Mouse (Mus musculus): Measurements from ENCODE around the gene Bloc1s1. TPM values are rescaled to one million over a fixed set of nuclear protein-coding genes. Genes with fewer than 3 reads are reported as not detected.

The Bloc1s1 gene
- total RNA-seq, 2 experiments from 2014 or later = 96.9 to 98.1 TPM

DNA sequence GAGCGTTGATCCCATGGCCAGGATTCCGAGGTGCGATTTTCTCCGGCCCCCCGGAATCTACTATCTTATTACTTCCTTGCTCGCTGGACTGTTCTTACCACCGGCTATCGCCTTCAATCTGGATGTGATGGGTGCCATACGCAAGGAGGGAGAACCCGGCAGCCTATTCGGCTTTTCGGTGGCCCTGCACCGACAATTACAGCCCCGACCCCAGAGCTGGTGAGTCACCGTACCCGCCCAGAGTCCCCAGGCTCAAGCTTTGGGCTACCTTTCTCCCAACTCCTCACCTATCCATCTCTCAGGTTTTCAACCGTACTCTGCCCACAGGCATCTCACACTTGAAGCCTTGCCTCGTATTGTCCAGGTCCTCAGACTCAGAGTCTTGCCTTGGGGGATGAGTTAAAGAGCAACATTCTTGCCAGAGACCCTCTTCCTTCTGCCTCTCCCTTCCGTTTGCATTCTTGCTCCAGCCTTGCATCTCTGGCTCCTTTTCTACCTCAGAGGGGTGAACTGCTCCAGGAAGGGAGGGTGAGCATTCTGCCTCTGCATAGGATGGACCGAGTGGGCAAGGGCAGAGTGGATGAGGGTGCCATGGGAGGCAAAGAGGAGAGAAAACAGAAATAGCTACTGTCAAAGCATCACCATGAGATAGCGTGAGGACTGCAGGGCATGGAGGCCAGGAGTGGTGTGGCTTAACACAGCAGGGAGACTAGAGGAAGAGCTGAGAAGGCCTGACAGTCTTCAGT is 10.3 kb upstream of the Bloc1s1 start:
- DNase-seq (ENCODE audit: low spot score in 2 of 2) = no peak

DNA sequence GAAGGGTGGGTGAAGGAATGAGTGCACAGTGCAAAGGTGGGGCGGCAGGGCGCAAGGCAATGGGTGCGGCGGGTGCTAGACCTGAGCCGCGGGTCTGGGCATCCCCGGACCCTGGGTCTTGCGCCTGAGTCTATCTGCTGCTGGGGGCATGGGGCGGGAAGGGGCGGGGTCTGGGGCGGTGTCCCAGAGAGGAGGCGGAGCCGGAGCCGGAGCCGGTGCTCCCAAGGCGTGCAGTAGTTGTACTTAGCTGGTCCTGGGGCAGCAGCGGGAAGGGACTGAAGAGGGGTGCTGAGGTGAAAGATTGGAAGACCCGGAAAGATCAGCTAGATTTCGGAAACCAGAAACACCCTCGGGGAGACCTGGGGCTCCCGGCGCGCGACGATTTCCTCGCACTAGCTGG is 9.7 kb upstream of the Bloc1s1 start, which contains the start of gene Itga7:
Gene Itga7 (plus strand): TSS at position 245 of the 400 bp plus-strand sequence.
- DNase-seq (ENCODE audit: low spot score in 2 of 2) = no peak

DNA sequence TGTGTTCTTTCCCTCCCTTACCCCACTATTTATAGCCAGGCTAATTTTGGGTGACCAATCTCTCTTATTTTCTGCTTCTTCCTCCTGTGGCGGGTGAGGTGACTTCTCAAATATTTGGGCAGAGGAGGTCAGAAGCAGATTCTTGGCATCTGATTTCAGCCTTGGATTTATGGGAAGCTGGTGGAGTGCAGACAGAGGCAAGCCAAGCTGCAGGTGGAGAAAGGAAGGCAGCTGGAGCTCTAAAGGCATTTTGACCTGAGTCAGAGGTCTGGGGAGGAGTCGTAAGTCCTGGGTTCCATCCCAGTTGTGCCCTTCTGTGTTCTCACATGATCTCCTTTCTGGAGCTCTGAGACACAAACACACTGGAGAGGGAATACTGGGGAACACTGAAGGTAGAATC is 7.6 kb upstream of the Bloc1s1 start:
- DNase-seq (ENCODE audit: low spot score in 2 of 2) = no peak

DNA sequence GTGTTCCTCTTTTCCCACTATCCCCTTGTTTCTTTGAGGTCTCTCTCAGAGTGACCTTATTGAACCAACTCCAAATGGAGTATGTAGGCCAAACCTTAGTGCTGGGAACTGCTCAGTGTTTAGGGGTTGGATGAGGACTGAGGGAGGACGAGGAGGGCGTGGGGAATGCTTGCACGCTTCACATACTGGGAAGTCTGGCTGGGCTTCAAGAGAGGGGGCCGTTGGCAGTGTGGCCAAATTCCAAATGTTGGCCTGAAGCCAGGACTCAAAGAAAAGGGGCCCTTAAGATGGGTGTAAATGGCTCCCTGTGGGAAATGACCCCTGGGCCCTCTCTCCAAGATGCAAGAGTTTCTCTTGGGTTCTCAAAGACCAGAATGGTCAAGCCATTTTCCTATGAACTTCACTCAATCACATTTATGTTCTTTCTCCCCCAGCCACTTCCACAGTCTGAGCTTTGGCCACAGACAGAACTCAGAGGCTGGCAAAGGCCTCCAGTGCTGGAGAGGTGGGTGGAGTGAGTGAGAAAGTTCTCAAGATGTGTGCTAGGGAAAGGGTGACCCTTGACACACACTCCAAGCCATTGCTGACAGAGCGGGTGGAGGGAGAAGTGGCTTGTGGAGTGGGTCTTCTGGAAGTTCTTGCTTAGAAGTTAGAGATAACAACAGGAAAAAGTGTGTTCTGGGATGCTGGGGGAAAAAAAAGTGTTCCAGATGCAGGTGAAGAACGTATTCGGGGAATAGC is 6.0 kb upstream of the Bloc1s1 start:
- no peak for DNase-seq (ENCODE audit: low spot score in 2 of 2)

DNA sequence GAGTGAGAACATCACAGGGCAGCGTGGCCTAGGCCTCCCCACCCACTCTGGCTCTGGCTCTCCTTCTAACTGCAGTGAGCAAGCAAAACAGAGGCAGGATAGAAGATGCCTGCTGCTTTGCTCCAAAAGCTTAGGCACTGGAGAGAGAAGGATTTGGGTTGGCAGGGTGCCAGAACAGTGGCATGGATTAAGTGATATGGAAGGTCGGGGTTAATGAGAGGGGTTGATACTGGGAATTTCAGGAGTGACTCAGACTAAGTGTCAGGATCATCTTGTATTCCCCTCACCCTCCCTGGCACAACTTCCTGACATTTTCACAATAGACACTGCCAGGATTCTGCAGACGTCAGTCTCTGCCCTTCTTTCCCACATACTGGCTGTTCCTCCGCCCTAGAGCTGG is 4.5 kb upstream of the Bloc1s1 start:
- no peak for DNase-seq (ENCODE audit: low spot score in 2 of 2)

DNA sequence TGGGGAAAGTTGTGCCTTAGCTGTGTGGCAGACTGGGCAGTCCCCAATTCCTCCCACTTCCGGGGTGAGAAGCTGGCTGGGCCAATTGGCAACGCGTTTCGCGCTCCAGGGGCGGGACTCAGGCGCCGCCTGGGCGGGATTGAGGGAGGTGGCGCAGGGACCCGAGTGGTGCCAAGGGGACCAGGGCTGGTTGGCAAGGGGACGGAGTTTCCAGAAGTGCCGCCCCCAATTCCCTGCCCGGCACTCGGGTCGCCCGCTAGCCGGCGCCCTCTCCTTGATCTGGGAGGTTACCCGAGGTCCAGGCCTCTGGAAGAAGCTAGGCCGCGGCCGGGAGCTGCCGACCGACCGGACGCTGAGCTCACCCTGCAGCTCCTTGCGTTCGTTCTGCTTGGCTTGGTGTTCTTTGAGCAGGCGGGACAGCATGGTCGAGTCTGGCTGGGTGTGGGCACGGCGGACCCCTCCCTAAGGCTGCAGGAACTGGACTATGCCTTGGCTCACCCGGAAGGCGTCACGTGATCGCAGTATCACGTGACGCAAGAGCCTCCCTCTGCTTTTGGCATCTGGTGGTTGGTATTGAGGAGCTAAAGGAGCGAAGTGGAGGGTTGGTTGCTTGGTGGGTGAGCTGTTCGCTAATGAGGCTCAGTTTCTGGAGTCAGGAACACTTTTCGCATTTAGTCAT is 683 bp downstream of the Bloc1s1 start:
- DNase-seq (ENCODE audit: low spot score in 2 of 2) = peak; percentile 94 to 96

DNA sequence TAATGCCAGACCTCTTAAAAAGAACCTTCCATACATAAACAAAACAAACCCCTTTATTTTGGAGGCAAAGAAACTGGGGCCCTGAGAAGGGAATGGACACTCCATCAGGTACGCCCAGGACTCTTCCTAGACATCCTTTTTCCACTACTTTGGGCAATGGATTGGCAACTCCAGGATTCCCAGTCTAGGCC is 1.1 kb downstream of the Bloc1s1 start, which contains the start of gene Rdh5:
Gene Rdh5 (minus strand): TSS at position 67 of the 191 bp plus-strand sequence.
- DNase-seq (ENCODE audit: low spot score in 2 of 2) = no peak

DNA sequence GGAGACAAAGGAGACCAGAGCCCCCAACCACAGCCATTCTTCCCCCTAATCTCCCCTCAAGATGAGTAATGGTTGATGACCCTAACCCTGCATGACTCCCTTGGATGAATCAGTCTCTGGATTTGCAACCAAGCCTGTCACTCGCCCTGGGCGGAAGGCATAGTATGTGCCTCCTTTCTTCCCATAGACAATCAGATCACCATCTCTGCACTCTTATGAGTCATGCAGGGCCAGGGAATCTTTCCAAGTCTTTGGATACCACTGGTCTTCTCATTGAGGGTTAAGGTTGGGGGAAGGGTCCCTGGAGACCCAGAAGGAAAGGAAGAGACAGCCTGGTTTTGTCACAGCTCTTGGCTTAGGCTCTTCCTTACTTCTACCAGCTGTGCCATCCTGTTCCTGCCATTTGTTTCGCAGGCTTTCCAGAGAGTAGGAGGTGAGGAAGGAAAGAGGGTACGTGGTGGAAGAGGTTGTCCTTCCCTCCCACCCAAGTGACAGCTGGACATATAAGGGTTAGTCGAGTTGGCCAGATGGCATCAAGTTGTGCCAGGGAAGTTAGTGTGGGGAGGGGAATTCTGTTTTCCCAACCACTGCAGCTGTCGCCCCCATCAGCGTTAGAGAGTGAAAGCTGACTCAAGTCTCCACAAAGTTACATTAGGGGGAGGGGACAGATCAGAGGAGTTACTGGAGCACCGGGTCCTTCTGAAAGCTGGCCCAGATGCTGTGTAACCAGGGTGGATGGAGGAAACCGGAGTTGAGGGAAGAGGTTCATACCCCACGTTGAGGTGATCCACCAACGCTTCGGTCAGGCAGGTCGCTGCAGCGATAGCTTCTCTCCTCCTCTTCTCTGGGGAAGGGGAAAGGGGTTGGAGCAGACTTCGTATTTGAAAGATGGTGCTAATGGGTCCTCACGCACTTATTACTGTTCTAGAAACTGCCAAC is 1.7 kb downstream of the Bloc1s1 start:
- DNase-seq (ENCODE audit: low spot score in 2 of 2) = no peak

DNA sequence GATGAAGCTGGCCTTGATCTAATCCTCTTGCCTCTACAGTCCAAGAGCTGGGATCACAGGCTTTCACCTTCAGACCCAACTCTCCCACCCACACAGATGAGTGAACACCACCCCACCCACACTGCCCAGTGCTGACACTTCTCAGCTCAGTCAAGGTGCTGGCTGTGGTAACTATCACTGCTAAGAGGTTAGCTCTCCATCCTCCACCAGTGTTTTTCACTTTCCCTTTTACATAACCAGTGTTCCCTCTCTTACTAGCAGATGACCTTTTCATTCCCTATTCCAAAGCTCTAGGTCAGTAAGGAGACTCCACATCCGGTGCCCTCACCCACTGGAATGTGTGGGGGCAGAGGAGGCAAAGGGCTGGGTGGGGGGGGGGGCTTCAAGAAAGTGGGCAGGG is 2.6 kb downstream of the Bloc1s1 start:
- no peak for DNase-seq (ENCODE audit: low spot score in 2 of 2)

DNA sequence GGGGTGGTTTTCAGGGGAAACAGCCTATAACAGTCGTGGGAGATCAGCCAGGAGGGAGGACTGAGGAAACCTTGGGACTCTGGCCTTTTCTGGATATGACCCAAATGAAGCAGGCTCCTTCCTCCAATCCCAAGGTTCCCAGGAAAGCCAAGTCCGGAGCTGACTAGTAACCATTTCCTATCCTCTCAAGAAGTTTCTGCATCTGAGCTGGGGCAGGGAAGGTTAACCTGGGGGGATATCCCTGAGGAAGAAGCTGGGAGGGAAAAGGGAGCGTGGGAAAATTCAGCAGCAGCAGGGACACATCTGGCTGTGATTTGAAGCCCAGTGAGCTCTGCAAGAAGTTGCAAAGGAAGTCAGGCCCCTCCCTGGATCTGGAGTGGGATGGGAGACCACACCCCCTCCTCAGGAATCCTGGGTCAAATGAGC is 3.1 kb downstream of the Bloc1s1 start:
- DNase-seq (ENCODE audit: low spot score in 2 of 2) = no peak

DNA sequence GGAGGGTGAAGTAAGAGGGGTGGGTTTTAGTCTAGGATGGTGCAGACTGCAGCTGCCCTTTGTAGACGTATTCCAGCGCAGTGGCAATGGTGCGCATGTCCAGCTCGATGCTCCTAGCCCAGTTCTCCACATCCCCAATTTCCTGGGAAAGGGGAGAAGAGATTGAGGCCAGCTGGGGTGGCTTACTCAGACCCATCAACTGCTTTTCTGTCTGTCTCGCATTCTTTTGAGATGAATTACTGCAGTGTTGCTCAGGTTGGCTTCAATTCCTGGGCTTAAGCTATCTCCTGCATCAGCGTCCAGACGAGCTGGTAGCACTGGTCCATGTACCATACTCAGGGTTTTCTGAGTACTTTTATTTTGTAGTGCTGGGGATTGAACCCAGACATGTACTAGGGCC is 3.9 kb downstream of the Bloc1s1 start:
- no peak for DNase-seq (ENCODE audit: low spot score in 2 of 2)

DNA sequence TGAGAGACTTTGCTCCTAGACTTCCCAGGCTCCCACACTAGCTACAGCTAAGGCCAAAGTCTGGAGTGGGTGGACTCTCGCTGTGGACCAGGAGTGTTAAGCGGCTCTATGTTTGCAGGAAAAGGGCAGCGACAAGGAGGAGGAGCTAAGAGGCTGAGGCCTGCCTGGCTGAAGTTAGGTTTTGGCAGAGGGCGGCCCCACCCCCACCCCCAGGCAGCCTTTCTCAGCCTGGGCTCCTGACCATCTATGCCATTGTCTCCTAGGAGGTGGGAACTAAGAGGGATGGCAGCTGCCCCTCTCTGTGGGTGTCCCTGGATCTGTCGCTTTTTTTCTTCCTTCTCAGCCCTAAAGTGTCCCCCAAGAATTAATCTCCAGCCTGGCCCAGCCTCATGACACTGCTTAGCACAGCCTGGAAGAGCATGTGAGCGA is 4.6 kb downstream of the Bloc1s1 start:
- no peak for DNase-seq (ENCODE audit: low spot score in 2 of 2)

DNA sequence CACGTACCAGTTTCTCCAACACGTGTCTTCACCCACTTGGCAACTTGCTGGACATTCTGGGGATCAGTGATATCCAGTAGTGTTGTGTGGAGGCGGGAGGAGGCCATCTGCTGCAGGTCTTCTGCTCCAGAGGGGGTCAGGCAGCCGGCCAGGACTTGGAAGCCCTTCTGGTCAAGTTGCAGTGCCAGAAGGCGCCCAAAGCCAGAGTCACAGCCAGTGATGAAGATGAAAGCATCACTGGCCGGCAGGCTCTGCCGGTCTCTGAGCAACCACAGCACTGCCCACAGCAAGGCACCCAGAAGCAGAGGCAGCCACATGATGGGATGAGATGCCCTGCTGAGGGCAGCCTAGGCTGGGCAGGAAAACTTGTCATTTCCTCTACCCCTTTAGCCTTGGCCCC is 5.6 kb downstream of the Bloc1s1 start:
- peak; percentile 58 to 76 for DNase-seq (ENCODE audit: low spot score in 2 of 2)

DNA sequence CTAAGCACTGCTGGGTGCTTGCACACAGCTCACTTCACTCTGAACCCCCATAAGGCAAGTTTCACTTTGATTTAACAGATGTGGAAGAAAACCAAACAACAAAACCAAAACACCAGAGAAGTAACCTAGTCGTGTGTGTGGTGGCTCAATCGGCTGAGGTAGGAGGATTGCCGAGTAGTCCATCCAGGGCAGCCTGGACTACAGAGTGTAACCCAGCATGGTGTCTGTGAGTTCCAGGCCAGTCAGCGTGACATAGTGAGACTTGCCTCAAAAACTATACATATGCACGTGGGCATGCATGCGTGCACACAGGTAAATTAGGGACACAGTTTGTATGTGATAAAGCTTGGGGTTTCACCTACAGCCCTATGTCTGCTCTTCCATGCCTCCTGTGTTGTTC is 6.4 kb downstream of the Bloc1s1 start:
- no peak for DNase-seq (ENCODE audit: low spot score in 2 of 2)

DNA sequence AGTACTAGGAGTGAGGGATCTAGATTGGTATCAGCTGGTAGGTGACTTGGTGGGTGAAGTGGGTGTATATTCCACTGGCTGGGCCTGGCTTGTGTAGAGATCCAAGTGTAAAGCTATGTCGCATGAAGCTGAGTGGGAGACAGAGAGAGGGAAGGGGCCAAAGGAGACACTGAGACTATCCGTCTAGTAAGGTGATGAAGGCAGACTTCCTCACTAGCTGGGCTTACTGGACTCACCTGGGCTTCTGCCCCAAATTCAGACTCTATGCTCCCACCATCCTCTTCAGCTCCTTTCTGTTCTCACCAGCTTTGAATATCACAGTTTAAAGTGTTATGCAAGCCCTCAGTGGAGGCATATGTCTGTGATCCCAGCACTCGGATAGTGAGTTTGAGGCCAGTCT is 7.2 kb downstream of the Bloc1s1 start:
- DNase-seq (ENCODE audit: low spot score in 2 of 2) = no peak

DNA sequence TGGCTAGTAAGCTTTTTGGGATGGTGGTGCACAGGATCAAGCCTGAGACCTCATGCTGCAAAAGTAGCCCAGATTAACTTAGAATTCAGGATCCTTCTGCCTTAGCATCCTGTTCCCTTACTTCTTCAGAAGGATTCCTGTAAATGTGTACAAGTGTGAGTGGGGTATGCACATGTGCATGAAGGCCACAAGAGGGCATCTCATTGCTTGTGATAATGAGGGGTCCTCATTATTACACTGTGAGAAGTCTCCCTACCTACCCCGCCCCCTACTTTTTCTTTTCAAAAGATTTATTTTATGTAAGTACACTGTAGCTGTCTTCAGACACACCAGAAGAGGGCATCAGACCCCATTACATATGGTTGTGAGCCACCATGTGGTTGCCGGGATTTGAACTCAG is 8.3 kb downstream of the Bloc1s1 start:
- no peak for DNase-seq (ENCODE audit: low spot score in 2 of 2)

DNA sequence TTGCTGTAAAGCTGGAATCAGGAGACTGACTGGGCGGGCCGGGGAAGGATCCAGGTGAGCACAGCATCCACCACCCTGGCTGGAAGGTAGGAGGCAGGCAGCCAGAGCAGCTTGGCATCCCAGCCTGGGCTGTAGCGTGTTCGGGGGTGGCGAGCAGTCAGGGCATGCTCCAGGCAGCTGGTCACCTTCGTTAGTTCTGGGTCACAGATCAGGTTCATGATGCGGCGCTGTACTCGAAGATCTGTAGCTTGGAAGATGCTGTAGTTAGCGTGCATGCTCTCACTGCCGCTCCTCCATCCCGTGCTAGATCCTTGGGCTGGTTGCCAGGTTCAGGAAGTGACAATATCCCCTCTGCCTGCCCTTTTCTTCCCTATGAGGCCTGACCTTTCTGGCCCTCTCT is 10.1 kb downstream of the Bloc1s1 start:
- no peak for DNase-seq (ENCODE audit: low spot score in 2 of 2)

DNA sequence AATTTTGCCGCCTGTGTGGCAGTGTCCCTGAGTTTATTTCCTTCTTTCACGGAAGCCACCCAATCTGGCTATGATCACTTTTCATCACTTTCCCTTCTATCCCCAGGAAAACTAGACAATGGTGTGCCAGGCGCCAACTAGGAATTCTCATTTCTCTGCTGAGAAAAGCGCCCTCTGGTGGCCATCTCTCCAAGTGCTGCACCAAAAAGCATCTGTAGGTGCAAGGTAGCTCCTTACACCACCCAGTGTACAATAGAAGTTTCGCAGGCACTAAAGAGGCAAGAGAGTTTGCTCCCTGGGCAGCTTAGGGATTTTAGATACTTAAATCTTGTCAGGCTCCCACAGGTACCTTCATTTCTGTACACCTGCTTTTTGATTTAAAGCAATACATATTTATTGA is 10.6 kb downstream of the Bloc1s1 start:
- DNase-seq (ENCODE audit: low spot score in 2 of 2) = peak; percentile 91 to 93

DNA sequence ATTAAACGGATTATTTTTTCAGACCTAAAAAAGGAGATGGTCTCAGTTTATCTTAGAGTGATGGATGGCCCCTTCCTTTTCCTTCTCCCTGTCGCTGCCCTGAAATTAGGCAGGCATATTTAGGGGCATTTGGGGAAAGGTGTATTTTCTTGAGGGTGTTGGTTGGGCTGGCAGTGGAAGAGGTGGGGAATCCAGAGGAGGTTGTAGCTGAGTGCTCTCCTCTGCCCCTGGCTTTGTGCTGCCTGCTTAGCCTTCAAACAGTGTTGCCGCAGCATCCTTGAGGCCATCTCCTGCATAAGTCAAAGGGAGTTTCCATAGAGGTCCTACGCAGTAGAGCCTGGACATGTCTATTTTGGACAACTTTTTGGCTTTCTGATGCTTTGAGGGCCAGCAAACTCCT is 11.0 kb downstream of the Bloc1s1 start:
- no peak for DNase-seq (ENCODE audit: low spot score in 2 of 2)

DNA sequence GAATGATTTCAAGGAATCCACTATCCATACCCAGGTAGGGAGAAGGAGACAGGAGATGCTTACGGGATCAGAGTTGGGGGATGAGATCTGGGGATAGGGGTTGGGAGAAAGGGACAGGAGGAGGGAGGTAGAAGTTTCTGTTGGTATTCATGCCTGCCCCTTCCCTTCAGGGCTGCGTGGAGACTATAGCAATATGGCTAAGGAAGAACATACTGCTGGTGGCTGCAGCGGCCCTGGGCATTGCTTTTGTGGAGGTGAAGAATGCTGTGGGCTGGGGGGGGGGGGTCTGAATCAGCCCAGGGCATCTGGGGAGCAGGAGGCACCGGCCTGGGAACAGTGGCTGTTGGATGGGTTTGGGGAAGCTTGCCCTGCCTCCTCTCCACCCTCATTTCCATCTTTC is 11.6 kb downstream of the Bloc1s1 start:
- no peak for DNase-seq (ENCODE audit: low spot score in 2 of 2)

DNA sequence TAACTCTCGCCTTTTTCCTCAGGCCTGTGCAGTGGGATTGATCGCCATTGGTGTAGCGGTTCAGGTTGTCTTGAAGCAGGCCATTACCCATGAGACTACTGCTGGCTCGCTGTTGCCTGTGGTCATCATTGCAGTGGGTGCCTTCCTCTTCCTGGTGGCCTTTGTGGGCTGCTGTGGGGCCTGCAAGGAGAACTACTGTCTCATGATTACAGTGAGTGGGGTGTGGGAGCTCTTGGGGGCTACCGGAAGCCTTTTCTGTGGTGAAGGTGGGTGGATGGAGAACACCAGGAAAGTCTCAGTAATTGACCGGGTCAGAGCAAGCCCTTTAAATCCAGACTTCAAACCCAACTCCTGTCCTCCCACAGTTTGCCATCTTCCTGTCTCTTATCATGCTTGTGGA is 12.4 kb downstream of the Bloc1s1 start:
- DNase-seq (ENCODE audit: low spot score in 2 of 2) = no peak

Data from layer of hippocampus, postnatal 14 days (tissue).